ENCODE assay signal across 8 mouse cellular contexts in the genomic region with DNA sequence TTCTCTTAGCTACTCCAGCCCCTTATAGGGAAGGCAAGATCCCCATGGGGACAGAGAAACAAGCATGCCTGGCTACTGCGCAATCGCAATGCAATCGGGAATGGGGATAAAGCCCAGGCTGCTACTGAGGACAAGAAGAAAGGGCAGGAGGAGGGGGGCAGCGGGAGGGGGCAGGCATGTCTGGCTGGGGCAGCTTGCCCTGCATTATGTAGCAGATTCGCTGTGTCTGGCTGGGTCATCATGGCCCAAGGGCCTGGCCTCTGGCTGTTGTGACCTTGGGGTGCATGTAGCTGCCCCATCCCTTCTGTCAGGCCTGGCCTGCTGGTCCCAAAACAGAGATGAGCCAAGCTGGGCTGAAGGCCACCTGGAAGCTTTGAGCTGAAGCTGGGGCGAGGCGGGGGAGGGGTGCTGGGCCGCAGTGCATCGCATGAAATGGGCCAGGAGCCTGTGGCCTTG. TPM values are rescaled to one million over a fixed set of nuclear protein-coding genes. Genes with fewer than 3 reads are reported as not detected.
DNase-seq lines count a peak whose midpoint lies in the region; ATAC-seq lines count a peak whose summit lies in the region.

No protein-coding gene starts in this region.

- DNase-seq in embryo, embryonic 10.5 days (ENCODE audit: low spot score): peak; percentile 51
- DNase-seq in embryo, embryonic 11 days: no peak
- DNase-seq in NIH3T3 (ENCODE audit: low read depth): peak; percentile 90
- DNase-seq in embryonic facial prominence, embryonic 10.5 days (ENCODE audit: low spot score): peak; percentile 46
- DNase-seq in heart, adult 9 months (ENCODE audit: low spot score in 2 of 2): peak; percentile 65 to 69
- DNase-seq in midbrain, embryonic 10.5 days (ENCODE audit: low spot score): peak; percentile 54
- no peak for DNase-seq in frontal cortex, postnatal 36 days (ENCODE audit: low spot score in 2 of 2)

- WGBS in embryonic facial prominence, embryonic 10.5 days: 41% methylated on average over 9 of the region's 9 CpGs
- WGBS in midbrain, embryonic 10.5 days: 38% methylated on average over 9 of the region's 9 CpGs

- no peak for ATAC-seq in activated CD4-positive, CD25-positive, alpha-beta regulatory T cell, adult 4 months

- peak overlapping the region; percentile 82 for H3K27ac ChIP-seq in embryonic facial prominence, embryonic 10.5 days (replicated peaks)
- peak overlapping the region; percentile 86 for H3K27ac ChIP-seq in midbrain, embryonic 10.5 days (replicated peaks)

- H3K9me3 ChIP-seq in embryonic facial prominence, embryonic 10.5 days: no peaks in the 10 kb centered on the region
- no peaks in the 10 kb centered on the region for H3K9me3 ChIP-seq in midbrain, embryonic 10.5 days (replicated peaks)

- peaks cover 54% of the 10 kb centered on the region for H3K4me1 ChIP-seq in embryonic facial prominence, embryonic 10.5 days
- H3K4me1 ChIP-seq in midbrain, embryonic 10.5 days: peaks cover 47% of the 10 kb centered on the region

- peak overlapping the region; percentile 17; the same call in 1 of the 2 replicates for H3K4me3 ChIP-seq in embryonic facial prominence, embryonic 10.5 days
- H3K4me3 ChIP-seq in midbrain, embryonic 10.5 days: peak overlapping the region; percentile 22

- no peaks in the 10 kb centered on the region for H3K36me3 ChIP-seq in embryonic facial prominence, embryonic 10.5 days (replicated peaks)
- peaks cover 7% of the 10 kb centered on the region; the same call in 1 of the 2 replicates for H3K36me3 ChIP-seq in midbrain, embryonic 10.5 days

- peaks cover 6% of the 10 kb centered on the region for H3K27me3 ChIP-seq in embryonic facial prominence, embryonic 10.5 days (replicated peaks; ENCODE audit: low read depth, poor library complexity, severe bottlenecking)
- peaks cover 29% of the 10 kb centered on the region for H3K27me3 ChIP-seq in midbrain, embryonic 10.5 days (ENCODE audit: low read depth, poor library complexity, severe bottlenecking)

RNA-seq across cellular contexts. Expression of a gene that starts 27.8 kb away (rescaled TPM):
- polyA plus RNA-seq in embryonic facial prominence, embryonic 10.5 days (2016; fragmentation: Nextera tagmentation; extraction: Ambion mirVana): 140 and 148 TPM in 2 replicates
- 63.6 and 78.2 TPM in 2 replicates for polyA plus RNA-seq in midbrain, embryonic 10.5 days (2016; fragmentation: Nextera tagmentation; extraction: Ambion mirVana)
- 10 to 100 TPM; 54.7 to 56.1 TPM for polyA plus RNA-seq in activated CD4-positive, CD25-positive, alpha-beta regulatory T cell, adult 4 months (2017; shearing (Covaris generic))

RNA-seq across cellular contexts. Expression of a gene that starts 51.2 kb away (rescaled TPM):
- 69.1 and 71.2 TPM in 2 replicates for polyA plus RNA-seq in embryonic facial prominence, embryonic 10.5 days (2016; fragmentation: Nextera tagmentation; extraction: Ambion mirVana)
- 56.4 and 58.1 TPM in 2 replicates for polyA plus RNA-seq in midbrain, embryonic 10.5 days (2016; fragmentation: Nextera tagmentation; extraction: Ambion mirVana)
- 10 to 100 TPM; 32.6 to 49.8 TPM for polyA plus RNA-seq in activated CD4-positive, CD25-positive, alpha-beta regulatory T cell, adult 4 months (2017; shearing (Covaris generic))

RNA-seq across cellular contexts. Expression of a gene that starts 52.8 kb away (rescaled TPM):
- 30.4 and 30.8 TPM in 2 replicates for polyA plus RNA-seq in embryonic facial prominence, embryonic 10.5 days (2016; fragmentation: Nextera tagmentation; extraction: Ambion mirVana)
- 24.8 and 26.3 TPM in 2 replicates for polyA plus RNA-seq in midbrain, embryonic 10.5 days (2016; fragmentation: Nextera tagmentation; extraction: Ambion mirVana)
- polyA plus RNA-seq in activated CD4-positive, CD25-positive, alpha-beta regulatory T cell, adult 4 months (2017; shearing (Covaris generic)): 10 to 100 TPM in 1 of 2 experiments, 1 to 10 TPM in 1; 9.4 to 12.5 TPM

Comparison
In these comparisons a context has a peak if more than half of its experiments do, and no peak if none do; other contexts are left out.
1. DNase-seq: peak in embryo, embryonic 10.5 days (single experiment), NIH3T3 (single experiment), embryonic facial prominence, embryonic 10.5 days (single experiment), heart, adult 9 months (2 of 2) and midbrain, embryonic 10.5 days (single experiment); none in embryo, embryonic 11 days (single experiment) and frontal cortex, postnatal 36 days (0 of 2).